Comparison of ENCODE assay signal across 14 mouse cellular contexts in genomic region chr6:137825022-137825613, GRCm38 (mm10).
DNase-seq lines count a peak whose midpoint lies in the region; ATAC-seq lines count a peak whose summit lies in the region.
"Had no signal": no experiment of that assay in that cellular context is flagged by ENCODE, and none has a peak within 500 bp of the region (broad histone marks: within the 10 kb centered on the region; RNA-seq: fewer than 3 reads in every experiment).

No protein-coding gene starts in this region.

- H3K4me3 ChIP-seq in hindbrain, embryonic 11.5 days (ENCODE audit: low read depth, low read length): no peak overlapping the region
- no peak overlapping the region for H3K4me3 ChIP-seq in hindbrain, embryonic 10.5 days
- no peak overlapping the region for H3K4me3 ChIP-seq in midbrain, embryonic 16.5 days (ENCODE audit: low read depth, low read length)
- no peak overlapping the region for H3K4me3 ChIP-seq in midbrain, embryonic 14.5 days (replicated peaks; ENCODE audit: low read depth, low read length)
- H3K4me3 ChIP-seq: heart, adult 2 months had no signal

- H3K9ac ChIP-seq in hindbrain, embryonic 11.5 days (ENCODE audit: low read depth, low read length): no peak overlapping the region
- H3K9ac ChIP-seq in midbrain, embryonic 16.5 days (ENCODE audit: low read depth, low read length): no peak overlapping the region
- H3K9ac ChIP-seq in midbrain, embryonic 14.5 days (replicated peaks; ENCODE audit: low read length): no peak overlapping the region
- H3K9ac ChIP-seq: lung, embryonic 14.5 days had no signal

- ATAC-seq in hindbrain, embryonic 11.5 days (ENCODE audit: low FRiP score): 0 out of 2 replicates have a peak, but pooled peaks have one; percentile 17
- ATAC-seq in midbrain, embryonic 16.5 days: 0 out of 2 replicates have a peak, but pooled peaks have one; percentile 46
- no peak for ATAC-seq in midbrain, embryonic 14.5 days (ENCODE audit: low FRiP score, low TSS enrichment)
- ATAC-seq in megakaryocyte, adult 5-6 weeks (ENCODE audit: poor library complexity, severe bottlenecking): peak; percentile 53
- ATAC-seq: activated CD4-positive, CD25-positive, alpha-beta regulatory T cell, adult 4 months; intestine, postnatal 0 days had no signal

- no peaks in the 10 kb centered on the region for H3K9me3 ChIP-seq in hindbrain, embryonic 11.5 days (ENCODE audit: control insufficient read depth, low read length)
- H3K9me3 ChIP-seq in hindbrain, embryonic 10.5 days: no peaks in the 10 kb centered on the region
- no peaks in the 10 kb centered on the region for H3K9me3 ChIP-seq in midbrain, embryonic 16.5 days (replicated peaks; ENCODE audit: control insufficient read depth, low read length, poor library complexity, severe bottlenecking)
- H3K9me3 ChIP-seq in midbrain, embryonic 14.5 days (ENCODE audit: control insufficient read depth, low read length): no peaks in the 10 kb centered on the region

- H3K36me3 ChIP-seq in hindbrain, embryonic 11.5 days (ENCODE audit: control insufficient read depth, insufficient read depth, low read length): no peaks in the 10 kb centered on the region
- no peaks in the 10 kb centered on the region for H3K36me3 ChIP-seq in hindbrain, embryonic 10.5 days
- H3K36me3 ChIP-seq in midbrain, embryonic 16.5 days (ENCODE audit: control insufficient read depth, insufficient read depth, low read length): no peaks in the 10 kb centered on the region
- H3K36me3 ChIP-seq in midbrain, embryonic 14.5 days (ENCODE audit: control insufficient read depth, insufficient read depth, low read length): no peaks in the 10 kb centered on the region

- no peaks in the 10 kb centered on the region for H3K4me1 ChIP-seq in hindbrain, embryonic 11.5 days (replicated peaks; ENCODE audit: control insufficient read depth, insufficient read depth, low read length)
- no peaks in the 10 kb centered on the region for H3K4me1 ChIP-seq in hindbrain, embryonic 10.5 days (replicated peaks)
- no peaks in the 10 kb centered on the region for H3K4me1 ChIP-seq in midbrain, embryonic 16.5 days (ENCODE audit: control insufficient read depth, insufficient read depth, low read length)
- H3K4me1 ChIP-seq in midbrain, embryonic 14.5 days (ENCODE audit: control insufficient read depth, insufficient read depth, low read length): no peaks in the 10 kb centered on the region

- WGBS in hindbrain, embryonic 11.5 days: 90% methylated on average over 5 of the region's 5 CpGs
- WGBS in hindbrain, embryonic 10.5 days: 94% methylated on average over 5 of the region's 5 CpGs
- WGBS in midbrain, embryonic 16.5 days: 85% methylated on average over 5 of the region's 5 CpGs
- 92% methylated on average over 5 of the region's 5 CpGs for WGBS in midbrain, embryonic 14.5 days

- no peaks in the 10 kb centered on the region for H3K27me3 ChIP-seq in hindbrain, embryonic 11.5 days (ENCODE audit: control insufficient read depth, insufficient read depth, low read length)
- no peaks in the 10 kb centered on the region for H3K27me3 ChIP-seq in hindbrain, embryonic 10.5 days (ENCODE audit: insufficient read depth, poor library complexity, severe bottlenecking)
- H3K27me3 ChIP-seq in midbrain, embryonic 16.5 days (ENCODE audit: control insufficient read depth, insufficient read depth, low read depth, low read length): no peaks in the 10 kb centered on the region
- H3K27me3 ChIP-seq in midbrain, embryonic 14.5 days (ENCODE audit: control insufficient read depth, insufficient read depth, low read length): no peaks in the 10 kb centered on the region

- H3K4me2 ChIP-seq in hindbrain, embryonic 11.5 days (replicated peaks; ENCODE audit: low read depth, low read length): no peak overlapping the region
- H3K4me2 ChIP-seq in midbrain, embryonic 16.5 days (ENCODE audit: low read length): no peak overlapping the region
- H3K4me2 ChIP-seq in midbrain, embryonic 14.5 days (ENCODE audit: low read length): no peak overlapping the region
- H3K4me2 ChIP-seq: lung, embryonic 14.5 days had no signal

- no peak overlapping the region for H3K27ac ChIP-seq in hindbrain, embryonic 11.5 days (ENCODE audit: low read depth, low read length)
- no peak overlapping the region for H3K27ac ChIP-seq in hindbrain, embryonic 10.5 days
- H3K27ac ChIP-seq in midbrain, embryonic 16.5 days (ENCODE audit: low read length): no peak overlapping the region
- no peak overlapping the region for H3K27ac ChIP-seq in midbrain, embryonic 14.5 days (replicated peaks; ENCODE audit: low read depth, low read length)
- H3K27ac ChIP-seq: heart, adult 2 months had no signal

- DNase-seq in hindbrain, embryonic 11.5 days (ENCODE audit: low spot score): no peak
- no peak for DNase-seq in hindbrain, embryonic 10.5 days (ENCODE audit: low spot score)
- DNase-seq in midbrain, embryonic 14.5 days: no peak
- no peak for DNase-seq in gastrocnemius, adult 8-10 months (ENCODE audit: low spot score in 2 of 2)
- no peak for DNase-seq in embryo, embryonic 11 days
- DNase-seq: cerebellum, adult 11 months; heart, adult 2 months; kidney, postnatal 25 days; lung, embryonic 14.5 days; right cerebral cortex, postnatal 25 days had no signal
